Mouse (Mus musculus) neural tube, embryonic 15.5 days (tissue): ENCODE data around the gene Pdzph1. TPM values are rescaled to one million over a fixed set of nuclear protein-coding genes. Genes with fewer than 3 reads are reported as not detected.
A peak's percentile ranks its signal among the peaks of the same experiment; 100 is the strongest.

ENCODE experiments used
- ATAC-seq: fragments of 200-750 bp; cut with Nextera tagmentation; 2 replicates; pipeline ENCODE4 v1.8.0; 2017; ENCODE audit warnings: mild to moderate bottlenecking, moderate TSS enrichment, moderate library complexity; ENCODE audit not compliant: low FRiP score
- H3K27ac ChIP-seq: fragments of 300-500 bp; sonication (generic); replicated peaks from 2 replicates; pipeline ENCODE4 v1.5.1; 2015; ENCODE audit warnings: mild to moderate bottlenecking, inconsistent platforms
- H3K27me3 ChIP-seq: fragments of 300-500 bp; sonication (generic); replicated peaks from 2 replicates; pipeline ENCODE4 v1.6.1; 2015; ENCODE audit warnings: inconsistent platforms
- H3K36me3 ChIP-seq: fragments of 300-500 bp; sonication (generic); 2 replicates; pipeline ENCODE4 v1.6.1; 2015; ENCODE audit warnings: inconsistent platforms
- H3K4me1 ChIP-seq: fragments of 300-500 bp; sonication (generic); 2 replicates; pipeline ENCODE4 v1.6.1; 2015; ENCODE audit warnings: inconsistent platforms
- H3K4me2 ChIP-seq: fragments of 300-500 bp; sonication (generic); 2 replicates; pipeline ENCODE4 v1.6.1; 2015; ENCODE audit warnings: inconsistent platforms, mild to moderate bottlenecking, moderate library complexity
- H3K4me3 ChIP-seq: fragments of 300-500 bp; sonication (generic); replicated peaks from 2 replicates; pipeline ENCODE4 v1.5.1; 2015; ENCODE audit warnings: mild to moderate bottlenecking, inconsistent platforms
- H3K9ac ChIP-seq: fragments of 300-500 bp; sonication (generic); replicated peaks from 2 replicates; pipeline ENCODE4 v1.6.1; 2015; ENCODE audit warnings: mild to moderate bottlenecking, inconsistent platforms
- H3K9me3 ChIP-seq: fragments of 300-500 bp; sonication (generic); replicated peaks from 2 replicates; pipeline ENCODE4 v1.6.1; 2016; ENCODE audit warnings: inconsistent platforms
- WGBS: fragments of 180-500 bp; shearing (Covaris S2); methylation state at CpG from one replicate; pipeline ENCODE4 v1.1.7; 2015; ENCODE audit warnings: mixed read lengths; 5-methylcytosine and 5-hydroxymethylcytosine counted together
- polyA plus RNA-seq: library from polyadenylated mRNA; unstranded; fragments of >200 nt; fragmentation: Nextera tagmentation; extraction: Ambion mirVana; gene quantifications from 2 replicates; pipeline ENCODE4 v1.2.1, GENCODE M21; 2015

Pdzph1 gene
- polyA plus RNA-seq, 1 experiment from 2014 or later, result 0.84 TPM

DNA sequence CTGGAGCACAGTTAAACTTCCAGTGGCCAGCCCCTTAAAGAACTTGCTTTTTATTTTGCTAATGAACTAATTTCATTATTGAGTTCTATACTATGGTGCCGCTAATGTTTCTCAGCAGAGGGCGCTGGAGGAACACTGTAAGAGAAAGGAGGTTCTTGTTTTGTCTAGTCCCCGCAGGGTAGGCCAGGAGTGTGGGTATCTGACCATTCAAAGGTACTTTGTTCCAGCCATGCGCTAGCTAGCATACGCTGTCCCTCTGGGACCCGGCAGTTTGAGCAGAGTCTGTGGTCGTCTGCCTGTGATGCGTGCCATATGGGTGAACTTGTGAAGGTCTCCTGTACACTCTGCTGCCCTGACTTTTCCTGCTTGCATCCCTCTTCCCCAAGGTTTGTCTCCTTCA lies 72.1 kb downstream of the Pdzph1 start:
- no peaks in the 10 kb centered on the region for H3K9me3 ChIP-seq
- 7% methylated on average over 8 of the region's 8 CpGs for WGBS
- peak; percentile 66 for ATAC-seq
- H3K27me3 ChIP-seq, result no peaks in the 10 kb centered on the region
- no peak overlapping the region for H3K27ac ChIP-seq
- H3K9ac ChIP-seq, result no peak overlapping the region
- no peaks in the 10 kb centered on the region for H3K36me3 ChIP-seq
- peak overlapping the region; percentile 44 for H3K4me2 ChIP-seq
- no peak overlapping the region for H3K4me3 ChIP-seq
- peaks cover 4% of the 10 kb centered on the region; the same call in 1 of the 2 replicates for H3K4me1 ChIP-seq

DNA sequence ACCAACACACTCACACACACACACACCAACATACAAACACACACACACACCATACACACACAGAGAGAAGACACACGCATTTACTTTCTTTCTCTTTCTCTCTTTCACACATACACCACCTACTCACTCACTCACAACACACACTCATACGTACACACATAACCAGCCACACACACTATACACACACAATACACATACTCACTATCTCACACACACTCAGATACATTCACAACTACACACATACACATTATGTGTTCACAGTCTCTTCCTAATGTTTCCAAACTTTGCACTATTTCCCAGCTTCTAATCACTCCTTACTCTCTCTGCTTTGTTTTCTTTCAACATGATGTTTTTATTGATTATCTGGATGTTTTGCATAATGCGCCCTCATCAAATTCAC lies 72.6 kb downstream of the Pdzph1 start:
- H3K36me3 ChIP-seq, result no peaks in the 10 kb centered on the region
- no peak for ATAC-seq
- no peak overlapping the region for H3K9ac ChIP-seq
- 82% methylated on average over 3 of the region's 3 CpGs for WGBS
- no peak overlapping the region for H3K4me3 ChIP-seq
- H3K4me1 ChIP-seq, result no peaks in the 10 kb centered on the region
- H3K4me2 ChIP-seq, result no peak overlapping the region
- no peak overlapping the region for H3K27ac ChIP-seq
- no peaks in the 10 kb centered on the region for H3K27me3 ChIP-seq
- H3K9me3 ChIP-seq, result no peaks in the 10 kb centered on the region

DNA sequence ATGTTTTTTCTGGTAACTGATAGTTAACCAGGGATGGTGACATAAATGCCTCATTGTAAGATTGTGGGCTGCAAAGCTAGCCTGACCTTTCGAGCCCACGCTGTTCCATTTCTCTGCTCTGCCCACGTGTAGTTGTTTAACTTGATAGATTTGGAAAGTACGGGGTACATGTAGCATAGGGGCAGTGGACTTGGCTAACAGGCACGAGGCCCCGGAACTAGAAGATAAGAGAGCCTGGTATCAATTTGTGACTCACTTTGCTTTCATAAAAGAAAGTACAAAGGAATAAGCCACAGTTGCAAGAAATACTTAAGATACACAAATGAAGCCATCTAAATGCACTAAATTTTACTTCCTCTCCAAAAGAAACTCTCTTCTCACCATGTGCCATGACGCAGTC lies 79.6 kb downstream of the Pdzph1 start:
- no peak overlapping the region for H3K9ac ChIP-seq
- 83% methylated on average over 7 of the region's 7 CpGs for WGBS
- no peaks in the 10 kb centered on the region for H3K36me3 ChIP-seq
- no peaks in the 10 kb centered on the region for H3K4me1 ChIP-seq
- H3K9me3 ChIP-seq, result no peaks in the 10 kb centered on the region
- H3K4me2 ChIP-seq, result no peak overlapping the region
- no peak overlapping the region for H3K4me3 ChIP-seq
- no peaks in the 10 kb centered on the region for H3K27me3 ChIP-seq
- no peak overlapping the region for H3K27ac ChIP-seq
- ATAC-seq, result no peak

GRCm38 (mm10) chr17:58909061-58909661 lies 82.0 kb downstream of the Pdzph1 start:
- H3K27ac ChIP-seq, result no peak overlapping the region
- no peaks in the 10 kb centered on the region for H3K4me1 ChIP-seq
- H3K4me3 ChIP-seq, result no peak overlapping the region
- no peak overlapping the region for H3K9ac ChIP-seq
- 33% methylated on average over 8 of the region's 8 CpGs for WGBS
- no peaks in the 10 kb centered on the region for H3K36me3 ChIP-seq
- no peak overlapping the region for H3K4me2 ChIP-seq
- H3K27me3 ChIP-seq, result no peaks in the 10 kb centered on the region
- H3K9me3 ChIP-seq, result no peaks in the 10 kb centered on the region
- ATAC-seq, result no peak

DNA sequence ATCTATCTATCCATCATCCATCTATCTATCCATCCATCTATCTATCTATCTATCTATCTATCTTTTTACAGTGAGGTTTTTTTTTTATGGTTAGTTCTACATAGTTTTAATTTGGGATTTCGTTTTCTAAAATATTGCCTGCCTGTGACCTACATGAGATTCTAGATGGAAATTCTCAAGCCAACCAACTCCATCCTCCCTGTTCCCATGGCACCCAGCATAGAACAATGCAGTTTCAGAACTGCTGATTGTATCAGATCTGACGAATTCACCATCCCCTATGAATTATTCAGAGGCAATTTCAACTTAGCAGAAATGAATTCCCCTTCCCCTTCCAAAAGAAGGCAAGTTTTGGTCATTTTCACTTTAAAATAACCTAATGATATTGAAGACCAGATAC lies 85.2 kb downstream of the Pdzph1 start:
- no peak for ATAC-seq
- H3K4me3 ChIP-seq, result no peak overlapping the region
- H3K9me3 ChIP-seq, result no peaks in the 10 kb centered on the region
- no peak overlapping the region for H3K27ac ChIP-seq
- H3K9ac ChIP-seq, result no peak overlapping the region
- H3K36me3 ChIP-seq, result no peaks in the 10 kb centered on the region
- H3K4me2 ChIP-seq, result no peak overlapping the region
- no peaks in the 10 kb centered on the region for H3K27me3 ChIP-seq
- 51% methylated on average over 2 of the region's 2 CpGs for WGBS
- no peaks in the 10 kb centered on the region for H3K4me1 ChIP-seq

DNA sequence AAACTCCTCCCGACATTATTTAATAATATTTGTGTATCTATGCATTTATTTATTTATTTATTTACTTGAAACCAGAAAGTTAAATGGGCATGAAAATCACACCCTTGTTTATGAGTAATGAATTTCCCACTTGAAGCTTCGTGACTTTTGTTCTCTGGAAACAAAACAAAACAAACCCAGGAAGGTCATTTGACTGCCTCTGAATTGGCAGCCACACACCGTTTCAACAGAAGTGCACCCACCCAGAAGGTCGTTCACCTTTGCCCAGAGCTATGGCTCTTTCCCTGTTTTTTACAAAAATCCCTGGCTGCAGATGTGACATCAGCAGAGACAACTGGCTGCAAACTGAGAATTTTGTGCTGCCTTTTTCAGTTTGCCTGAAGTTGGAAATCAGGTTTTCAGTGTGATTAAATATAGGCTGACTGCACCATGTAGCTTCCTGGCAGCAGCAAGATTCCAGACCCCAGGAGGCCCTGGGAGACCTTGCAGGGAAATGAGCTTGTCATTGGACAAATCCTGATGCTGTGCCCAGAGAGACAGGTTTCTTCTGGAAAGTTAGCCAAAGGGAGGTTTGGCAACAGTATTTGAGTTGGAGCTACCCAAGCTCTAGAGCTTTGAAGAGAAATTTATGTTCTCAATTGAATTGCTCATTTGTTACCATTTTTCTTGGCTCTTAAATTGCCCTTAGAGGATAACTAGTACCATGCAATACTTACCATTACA lies 99.5 kb downstream of the Pdzph1 start:
- 23% methylated on average over 4 of the region's 4 CpGs for WGBS
- no peak overlapping the region for H3K4me2 ChIP-seq
- H3K4me1 ChIP-seq, result peaks cover 7% of the 10 kb centered on the region; the same call in 1 of the 2 replicates
- ATAC-seq, result no peak
- H3K27me3 ChIP-seq, result no peaks in the 10 kb centered on the region
- no peaks in the 10 kb centered on the region for H3K9me3 ChIP-seq
- 0 out of 2 replicates have a peak overlapping the region, but pooled peaks have one; percentile 28 for H3K27ac ChIP-seq
- H3K4me3 ChIP-seq, result no peak overlapping the region
- H3K9ac ChIP-seq, result no peak overlapping the region
- no peaks in the 10 kb centered on the region for H3K36me3 ChIP-seq

DNA sequence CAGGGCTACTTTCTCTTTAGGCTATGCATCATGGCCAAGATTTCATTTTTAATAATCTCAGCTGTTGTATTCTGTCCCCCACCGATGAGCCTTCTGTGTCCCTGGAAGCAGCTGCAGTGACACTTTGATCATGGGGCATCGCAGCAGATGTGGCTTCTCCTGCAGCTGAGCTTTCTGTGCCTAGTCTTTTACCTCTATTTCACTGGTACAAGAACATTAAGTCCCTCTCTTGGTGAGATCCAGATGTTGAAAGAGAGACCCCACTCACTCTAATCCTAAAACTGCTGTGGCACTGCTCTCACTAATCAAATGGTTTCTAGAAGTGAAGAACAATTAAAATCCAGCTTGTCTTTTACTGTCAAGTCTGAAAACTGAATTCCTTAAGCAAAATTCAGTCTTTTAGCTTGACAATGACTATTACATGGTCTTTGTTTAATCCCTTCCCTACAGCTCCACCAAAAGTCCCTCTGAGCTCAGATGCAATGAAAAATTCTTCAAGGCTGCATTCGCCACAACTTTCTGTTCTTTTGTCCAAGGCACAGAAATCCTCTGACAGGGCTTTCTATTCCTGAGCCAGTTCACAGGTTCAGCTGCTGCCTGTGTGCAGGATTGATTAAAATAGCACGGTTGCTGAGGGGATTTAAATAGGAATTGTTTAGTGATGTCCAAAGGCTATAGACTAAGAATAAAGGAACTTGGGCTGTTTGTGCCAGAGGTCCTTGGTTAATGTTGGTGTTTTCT lies 101.1 kb downstream of the Pdzph1 start:
- Histone ChIP-seq H3K27me3 (no peaks in the 10 kb centered on the region), H3K27ac (no peak overlapping the region), H3K4me1 (peaks cover 7% of the 10 kb centered on the region; the same call in 1 of the 2 replicates), H3K4me3 (no peak overlapping the region), H3K4me2 (no peak overlapping the region), H3K9me3 (no peaks in the 10 kb centered on the region), H3K9ac (no peak overlapping the region), H3K36me3 (no peaks in the 10 kb centered on the region)
- 37% methylated on average over 4 of the region's 4 CpGs for WGBS
- no peak for ATAC-seq

DNA sequence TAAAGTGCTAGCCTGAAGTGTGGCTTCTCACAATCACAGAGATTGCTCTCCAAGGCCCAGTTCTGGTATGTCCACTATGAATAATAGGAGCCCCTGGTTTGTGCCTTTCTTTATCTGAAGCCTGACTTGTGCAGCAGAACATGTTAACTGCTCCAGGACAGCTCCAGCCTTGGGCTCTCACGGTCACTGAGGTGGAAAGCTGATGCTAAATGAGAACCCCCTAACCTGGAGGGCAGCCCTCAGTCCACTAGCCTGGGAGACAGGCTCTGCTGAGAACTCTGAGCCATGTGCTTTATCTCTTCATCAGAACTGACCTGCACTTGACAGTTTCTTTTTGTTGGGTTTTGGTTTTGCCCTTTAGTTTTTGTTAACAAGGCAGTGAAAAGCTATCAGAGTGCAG lies 106.8 kb downstream of the Pdzph1 start:
- no peaks in the 10 kb centered on the region for H3K27me3 ChIP-seq
- no peak for ATAC-seq
- H3K27ac ChIP-seq, result no peak overlapping the region
- H3K4me3 ChIP-seq, result no peak overlapping the region
- no peak overlapping the region for H3K9ac ChIP-seq
- 69% methylated on average over 1 of the region's 1 CpGs for WGBS
- H3K4me2 ChIP-seq, result no peak overlapping the region
- no peaks in the 10 kb centered on the region for H3K4me1 ChIP-seq
- no peaks in the 10 kb centered on the region for H3K9me3 ChIP-seq
- no peaks in the 10 kb centered on the region for H3K36me3 ChIP-seq

- Histone ChIP-seq H3K4me2 (no peak overlapping the region), H3K36me3 (no peaks in the 10 kb centered on the region), H3K4me1 (no peaks in the 10 kb centered on the region), H3K4me3 (no peak overlapping the region), H3K9me3 (no peaks in the 10 kb centered on the region), H3K9ac (no peak overlapping the region), H3K27ac (no peak overlapping the region), H3K27me3 (no peaks in the 10 kb centered on the region)
- ATAC-seq, result no peak
- WGBS, result 88% methylated on average over 1 of the region's 1 CpGs
Measured at GRCm38 (mm10) chr17:58873356-58873755, 117.8 kb downstream of the Pdzph1 start.

DNA sequence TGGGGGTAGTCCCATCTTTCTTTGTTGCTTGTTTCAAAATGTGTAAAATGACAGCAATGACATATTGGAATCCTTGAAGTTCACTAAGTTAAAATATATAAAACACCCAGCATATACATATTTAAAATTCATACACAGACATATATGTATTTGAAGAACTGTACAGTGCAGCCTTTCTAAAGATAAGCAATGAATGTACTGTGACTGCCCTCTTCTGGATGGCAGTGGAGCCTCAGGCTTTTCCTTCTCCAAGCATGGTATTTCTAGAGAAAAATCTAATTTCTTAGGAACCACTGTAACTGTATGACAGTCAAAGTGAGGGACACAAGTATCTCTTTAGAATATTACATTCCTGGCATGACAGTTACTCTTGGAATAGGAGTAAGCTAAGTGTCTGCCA lies 120.4 kb downstream of the Pdzph1 start:
- H3K9me3 ChIP-seq, result no peaks in the 10 kb centered on the region
- H3K27ac ChIP-seq, result no peak overlapping the region
- H3K9ac ChIP-seq, result no peak overlapping the region
- no peaks in the 10 kb centered on the region for H3K4me1 ChIP-seq
- H3K4me2 ChIP-seq, result no peak overlapping the region
- ATAC-seq, result peak; percentile 73; the same call in 1 of the 2 replicates
- H3K36me3 ChIP-seq, result no peaks in the 10 kb centered on the region
- H3K27me3 ChIP-seq, result no peaks in the 10 kb centered on the region
- H3K4me3 ChIP-seq, result no peak overlapping the region
